Mouse (Mus musculus): ENCODE data around the gene Dctd. TPM values are rescaled to one million over a fixed set of nuclear protein-coding genes. Genes with fewer than 3 reads are reported as not detected.
A peak's percentile ranks its signal among the peaks of the same experiment; 100 is the strongest.
"Not testable (repeated sequence)": the region's sequence is repeated elsewhere in the genome, so short reads cannot be mapped to it uniquely, and the experiment has no call there.

The Dctd gene
- polyA plus RNA-seq, 1 experiment from 2014 or later: 13.1 TPM

DNA sequence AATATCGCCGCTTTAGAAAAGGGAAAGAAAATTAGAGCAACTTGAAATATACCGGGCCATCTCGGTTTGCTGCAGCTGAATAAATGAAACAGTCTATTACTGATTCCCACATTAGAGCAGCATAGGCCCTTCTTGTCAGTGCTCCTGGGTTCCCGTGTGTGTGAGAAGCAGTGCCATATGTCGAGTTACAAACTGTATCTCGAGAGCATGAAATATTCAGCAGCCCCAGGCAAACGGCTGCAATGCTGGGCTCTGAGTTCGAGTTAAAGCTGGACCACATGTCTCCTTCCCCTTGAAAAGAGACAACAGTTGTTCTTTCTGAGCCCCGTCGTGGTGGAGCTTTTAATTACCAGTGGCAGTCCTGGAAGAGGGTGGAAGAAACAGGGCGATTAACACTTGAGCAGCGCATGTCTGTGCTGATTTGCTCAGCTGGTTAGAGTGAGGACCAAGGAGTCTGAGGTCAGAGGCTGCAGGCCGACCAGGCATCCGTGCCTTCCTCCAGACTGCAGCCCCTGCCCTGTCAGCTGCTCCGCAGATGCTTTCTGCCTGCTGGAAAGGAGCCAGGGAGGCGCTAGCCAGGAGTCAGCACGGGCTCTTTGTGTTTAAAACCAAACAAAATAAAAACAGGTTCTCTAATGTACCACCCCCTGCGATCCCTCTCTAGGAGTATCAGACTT, 53.3 kb downstream of the Dctd start:
- ATAC-seq (replicated peaks): peak; percentile 59
- peak overlapping the region; percentile 36 for H3K27ac ChIP-seq (replicated peaks)
- H3K36me3 ChIP-seq: no peaks in the 10 kb centered on the region
- WGBS: 24% methylated on average over 19 of the region's 19 CpGs
- H3K9ac ChIP-seq (replicated peaks): no peak overlapping the region; the same call in 1 of the 2 replicates
- H3K9me3 ChIP-seq: no peaks in the 10 kb centered on the region
- no peaks in the 10 kb centered on the region for H3K27me3 ChIP-seq
- H3K4me1 ChIP-seq: peaks cover 24% of the 10 kb centered on the region
- H3K4me2 ChIP-seq (replicated peaks): 0 out of 2 replicates have a peak overlapping the region, but pooled peaks have one; percentile 11
- H3K4me3 ChIP-seq: no peak overlapping the region

GRCm38 (mm10) chr8:48153360-48154121, 54.6 kb downstream of the Dctd start:
- Histone ChIP-seq H3K4me2 (replicated peaks) (peak overlapping the region; percentile 29), H3K9ac (replicated peaks) (no peak overlapping the region), H3K27ac (replicated peaks) (no peak overlapping the region), H3K36me3 (no peaks in the 10 kb centered on the region), H3K27me3 (no peaks in the 10 kb centered on the region), H3K4me3 (no peak overlapping the region), H3K9me3 (no peaks in the 10 kb centered on the region), H3K4me1 (peaks cover 24% of the 10 kb centered on the region)
- ATAC-seq (replicated peaks): peak; percentile 73
- 3% methylated on average over 15 of the region's 15 CpGs for WGBS

DNA sequence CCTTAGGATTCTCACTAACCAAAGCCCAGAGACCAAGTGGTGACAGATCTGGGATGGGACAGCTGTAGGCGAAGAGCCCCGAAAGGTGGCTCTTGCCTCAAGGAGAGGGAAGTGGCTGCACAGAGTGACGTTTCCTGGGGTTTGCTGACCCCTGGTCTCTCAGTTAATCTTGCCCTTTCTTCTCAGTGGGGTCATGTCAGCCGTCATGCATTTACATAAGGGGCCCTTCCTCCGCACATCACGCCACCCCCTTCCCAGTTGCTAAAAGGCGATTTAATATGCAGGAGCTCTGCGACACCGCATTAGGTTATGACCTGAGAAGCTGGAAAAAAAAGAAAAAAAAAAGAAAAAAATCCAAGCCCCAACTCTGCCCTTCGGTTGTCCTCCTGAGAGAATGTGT, 58.8 kb downstream of the Dctd start:
- 57% methylated on average over 10 of the region's 10 CpGs for WGBS
- H3K4me2 ChIP-seq (replicated peaks): no peak overlapping the region
- no peak for ATAC-seq (replicated peaks)
- H3K9me3 ChIP-seq: no peaks in the 10 kb centered on the region
- no peak overlapping the region for H3K9ac ChIP-seq (replicated peaks)
- H3K4me3 ChIP-seq: no peak overlapping the region
- no peaks in the 10 kb centered on the region for H3K27me3 ChIP-seq
- peaks cover 13% of the 10 kb centered on the region for H3K4me1 ChIP-seq
- H3K27ac ChIP-seq (replicated peaks): no peak overlapping the region
- H3K36me3 ChIP-seq: no peaks in the 10 kb centered on the region

DNA sequence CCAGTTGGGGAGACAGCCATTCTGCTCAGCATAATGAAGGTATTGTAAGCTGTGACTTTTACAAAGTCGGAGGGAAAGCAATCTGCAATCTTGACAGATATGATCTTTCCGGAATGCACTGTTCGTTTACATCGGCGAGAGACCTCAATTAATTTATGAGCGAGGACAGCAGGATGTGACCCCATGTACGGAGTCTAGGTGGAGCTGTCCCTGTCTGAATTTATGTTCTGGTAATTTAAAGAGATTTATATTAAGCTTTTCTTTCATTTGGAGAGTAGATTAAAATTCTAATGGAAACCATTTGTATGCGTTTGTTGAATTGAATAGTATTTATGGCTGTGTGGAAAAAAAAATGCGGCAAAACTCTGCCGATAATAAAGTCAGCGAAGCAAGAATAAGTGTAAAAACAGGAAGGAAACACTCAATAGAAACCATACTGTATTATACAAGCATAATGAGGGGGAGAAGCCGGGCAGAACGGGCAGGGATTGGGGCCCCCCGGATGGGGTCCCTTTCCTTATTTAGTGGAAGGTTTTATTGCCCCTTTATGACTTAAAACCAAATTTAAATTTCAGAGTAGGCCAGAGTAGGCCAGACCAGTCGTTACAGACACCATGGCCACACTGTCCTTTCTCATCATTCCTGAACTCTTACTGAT, 59.8 kb downstream of the Dctd start:
- 55% methylated on average over 15 of the region's 15 CpGs for WGBS
- no peak overlapping the region for H3K4me2 ChIP-seq (replicated peaks)
- no peaks in the 10 kb centered on the region for H3K9me3 ChIP-seq
- H3K27me3 ChIP-seq: no peaks in the 10 kb centered on the region
- peaks cover 4% of the 10 kb centered on the region for H3K4me1 ChIP-seq
- H3K9ac ChIP-seq (replicated peaks): no peak overlapping the region
- no peak overlapping the region for H3K27ac ChIP-seq (replicated peaks)
- no peaks in the 10 kb centered on the region for H3K36me3 ChIP-seq
- no peak for ATAC-seq (replicated peaks)
- no peak overlapping the region for H3K4me3 ChIP-seq

DNA sequence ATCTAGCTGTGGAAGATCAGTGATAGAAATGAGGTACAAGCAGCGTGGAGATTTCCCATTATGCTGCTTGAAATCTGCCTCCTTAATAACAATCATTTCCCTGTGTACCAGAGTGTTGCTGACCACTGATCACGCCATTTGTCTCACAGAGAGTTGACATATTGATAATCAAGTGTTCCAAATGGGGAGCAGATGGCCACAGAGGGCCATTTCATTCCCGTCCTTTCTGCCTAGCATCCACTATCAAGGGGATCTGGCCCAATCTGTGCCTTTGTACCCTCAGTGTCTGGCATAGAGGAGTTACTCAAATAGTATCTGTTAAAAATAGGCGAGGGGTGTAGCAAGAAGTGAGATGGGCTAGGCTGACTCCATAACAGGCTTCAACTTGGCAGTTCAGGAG, 78.5 kb downstream of the Dctd start:
- H3K4me1 ChIP-seq: peaks cover 9% of the 10 kb centered on the region; the same call in 1 of the 2 replicates
- no peak overlapping the region for H3K9ac ChIP-seq (replicated peaks)
- 74% methylated on average over 4 of the region's 4 CpGs for WGBS
- no peak overlapping the region for H3K4me3 ChIP-seq
- H3K27me3 ChIP-seq: no peaks in the 10 kb centered on the region
- no peaks in the 10 kb centered on the region for H3K9me3 ChIP-seq
- no peak overlapping the region for H3K4me2 ChIP-seq (replicated peaks)
- ATAC-seq (replicated peaks): no peak
- 0 out of 2 replicates have a peak overlapping the region, but pooled peaks have one; percentile 8 for H3K27ac ChIP-seq (replicated peaks)
- H3K36me3 ChIP-seq: no peaks in the 10 kb centered on the region

GRCm38 (mm10) chr8:48177876-48178275, 79.0 kb downstream of the Dctd start:
- Histone ChIP-seq H3K4me3 (no peak overlapping the region), H3K27ac (replicated peaks) (peak overlapping the region; percentile 76; the same call in 1 of the 2 replicates), H3K4me2 (replicated peaks) (no peak overlapping the region), H3K9me3 (no peaks in the 10 kb centered on the region), H3K9ac (replicated peaks) (no peak overlapping the region), H3K4me1 (peaks cover 9% of the 10 kb centered on the region; the same call in 1 of the 2 replicates), H3K27me3 (no peaks in the 10 kb centered on the region), H3K36me3 (no peaks in the 10 kb centered on the region)
- WGBS: 91% methylated on average over 1 of the region's 1 CpGs
- ATAC-seq (replicated peaks): no peak

GRCm38 (mm10) chr8:48178993-48179392, 80.1 kb downstream of the Dctd start:
- Histone ChIP-seq H3K9ac (replicated peaks) (no peak overlapping the region), H3K4me1 (peaks cover 9% of the 10 kb centered on the region; the same call in 1 of the 2 replicates), H3K36me3 (no peaks in the 10 kb centered on the region), H3K27me3 (no peaks in the 10 kb centered on the region), H3K9me3 (no peaks in the 10 kb centered on the region), H3K27ac (replicated peaks) (peak overlapping the region; percentile 76), H3K4me3 (no peak overlapping the region), H3K4me2 (replicated peaks) (no peak overlapping the region)
- WGBS: 9% methylated on average over 4 of the region's 4 CpGs
- ATAC-seq (replicated peaks): peak; percentile 87

DNA sequence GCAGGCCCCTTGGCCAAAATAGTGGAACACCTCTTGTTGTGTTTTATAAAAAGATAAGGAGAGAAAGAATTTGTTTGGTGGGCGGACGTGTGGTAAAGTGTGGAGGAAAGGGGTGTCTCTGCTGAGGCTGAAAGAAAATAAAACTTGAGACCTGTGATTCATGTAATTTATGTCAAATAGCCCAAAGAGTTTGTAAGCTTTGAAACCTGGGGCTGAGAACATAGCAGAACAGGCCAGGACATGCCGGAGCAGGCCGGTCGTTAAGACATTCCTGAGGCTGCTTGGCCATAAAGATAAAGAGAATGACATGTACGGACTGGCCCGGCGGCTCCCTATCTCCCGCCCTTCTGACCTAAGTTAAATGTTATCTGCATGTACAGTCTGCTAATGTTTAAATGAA, 81.3 kb downstream of the Dctd start:
- H3K4me1 ChIP-seq; H3K4me3 ChIP-seq; H3K27ac ChIP-seq (replicated peaks); ATAC-seq (replicated peaks); H3K9ac ChIP-seq (replicated peaks); H3K9me3 ChIP-seq; H3K27me3 ChIP-seq; H3K4me2 ChIP-seq (replicated peaks); H3K36me3 ChIP-seq: not testable (repeated sequence)
- 94% methylated on average over 9 of the region's 9 CpGs for WGBS

DNA sequence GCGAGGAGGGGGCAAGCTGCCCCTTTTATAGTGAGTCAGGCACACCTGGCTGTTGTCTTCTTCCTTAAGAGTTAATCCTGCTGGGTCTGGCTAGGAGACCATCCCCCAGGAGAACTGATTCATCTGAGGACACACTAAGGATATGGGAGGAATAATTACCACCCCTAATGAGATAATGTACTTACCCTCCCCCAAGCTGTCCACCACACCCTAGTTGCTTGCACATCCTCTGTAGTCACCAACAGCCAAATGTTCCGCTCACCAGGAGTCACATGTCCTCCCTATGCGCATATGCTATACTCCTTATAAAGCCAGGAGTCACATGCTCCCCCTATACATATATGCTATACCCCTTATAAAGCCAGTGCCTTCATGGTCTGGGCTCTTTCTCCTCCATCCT, 82.1 kb downstream of the Dctd start:
- Histone ChIP-seq H3K4me1 (peaks cover 9% of the 10 kb centered on the region; the same call in 1 of the 2 replicates), H3K4me2 (replicated peaks) (no peak overlapping the region), H3K9me3 (no peaks in the 10 kb centered on the region), H3K9ac (replicated peaks) (no peak overlapping the region), H3K27me3 (no peaks in the 10 kb centered on the region), H3K27ac (replicated peaks) (no peak overlapping the region), H3K4me3 (no peak overlapping the region), H3K36me3 (no peaks in the 10 kb centered on the region)
- WGBS: 97% methylated on average over 3 of the region's 3 CpGs
- ATAC-seq (replicated peaks): no peak

GRCm38 (mm10) chr8:48183758-48184157, 84.9 kb downstream of the Dctd start:
- Histone ChIP-seq H3K4me3 (no peak overlapping the region), H3K9ac (replicated peaks) (no peak overlapping the region), H3K27ac (replicated peaks) (no peak overlapping the region), H3K36me3 (no peaks in the 10 kb centered on the region), H3K27me3 (no peaks in the 10 kb centered on the region), H3K4me1 (peaks cover 8% of the 10 kb centered on the region; the same call in 1 of the 2 replicates), H3K9me3 (no peaks in the 10 kb centered on the region), H3K4me2 (replicated peaks) (no peak overlapping the region)
- no peak for ATAC-seq (replicated peaks)
- 79% methylated on average over 7 of the region's 7 CpGs for whole genome bisulfite sequencing

DNA sequence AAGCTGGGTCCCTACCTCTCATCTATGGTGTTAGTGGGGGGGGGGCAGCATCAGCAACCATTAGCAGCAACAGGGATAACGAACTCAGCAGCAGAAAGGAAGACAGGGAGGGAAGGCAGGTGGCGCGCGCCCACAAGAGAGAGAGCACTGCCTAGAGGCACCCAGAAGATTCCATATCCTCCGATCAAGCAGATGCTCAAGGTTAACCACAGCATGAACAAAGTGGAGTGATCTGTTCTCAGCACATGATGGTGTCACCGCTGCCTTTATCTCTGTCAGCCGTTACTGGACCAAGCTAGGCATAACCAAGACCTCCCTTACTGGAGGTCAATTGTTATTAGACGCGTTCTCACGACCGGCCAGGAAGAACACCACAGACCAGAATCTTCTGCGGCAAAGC, 89.7 kb downstream of the Dctd start:
- H3K27ac ChIP-seq (replicated peaks): no peak overlapping the region
- H3K9me3 ChIP-seq: no peaks in the 10 kb centered on the region
- no peak overlapping the region for H3K4me3 ChIP-seq
- no peak for ATAC-seq (replicated peaks)
- H3K4me1 ChIP-seq: no peaks in the 10 kb centered on the region
- no peaks in the 10 kb centered on the region for H3K27me3 ChIP-seq
- no peak overlapping the region for H3K4me2 ChIP-seq (replicated peaks)
- H3K36me3 ChIP-seq: no peaks in the 10 kb centered on the region
- 97% methylated on average over 12 of the region's 12 CpGs for WGBS
- H3K9ac ChIP-seq (replicated peaks): no peak overlapping the region

DNA sequence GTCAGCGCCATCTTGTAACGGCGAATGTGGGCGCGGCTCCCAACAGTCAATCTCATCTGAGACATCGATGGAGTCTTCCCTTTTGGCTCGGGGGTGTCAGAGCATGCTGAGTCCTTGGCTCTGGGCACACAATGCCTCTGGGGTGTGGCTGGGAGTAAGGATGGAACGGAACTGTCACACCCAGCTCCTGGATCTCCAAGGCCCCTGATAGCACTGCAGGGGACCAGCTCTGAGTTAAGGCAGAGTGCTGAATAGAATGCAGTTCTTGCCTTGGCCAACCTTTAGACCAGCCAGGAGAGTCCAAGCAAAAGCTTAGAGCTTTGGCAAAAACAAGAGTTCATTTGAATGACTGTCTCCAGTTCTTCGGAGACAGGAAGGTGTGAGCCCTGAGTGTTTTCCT, 97.1 kb downstream of the Dctd start:
- no peak overlapping the region for H3K27ac ChIP-seq (replicated peaks)
- H3K4me3 ChIP-seq: no peak overlapping the region
- ATAC-seq (replicated peaks): no peak
- H3K27me3 ChIP-seq: no peaks in the 10 kb centered on the region
- no peak overlapping the region for H3K9ac ChIP-seq (replicated peaks)
- no peaks in the 10 kb centered on the region for H3K36me3 ChIP-seq
- no peaks in the 10 kb centered on the region for H3K9me3 ChIP-seq
- H3K4me1 ChIP-seq: no peaks in the 10 kb centered on the region
- H3K4me2 ChIP-seq (replicated peaks): no peak overlapping the region
- 98% methylated on average over 9 of the region's 9 CpGs for WGBS

All from forebrain, embryonic 15.5 days (tissue).